ENCODE assay signal across 21 mouse cellular contexts in genomic region chr10:14009721-14010120, GRCm38 (mm10). TPM values are rescaled to one million over a fixed set of nuclear protein-coding genes. Genes with fewer than 3 reads are reported as not detected.
DNase-seq lines count a peak whose midpoint lies in the region; ATAC-seq lines count a peak whose summit lies in the region.
"Had no signal": no experiment of that assay in that cellular context is flagged by ENCODE, and none has a peak within 500 bp of the region (broad histone marks: within the 10 kb centered on the region; RNA-seq: fewer than 3 reads in every experiment).

No protein-coding gene starts in this region.

- no peak overlapping the region for H3K4me3 ChIP-seq in hindbrain, embryonic 13.5 days
- H3K4me3 ChIP-seq: embryonic facial prominence, embryonic 12.5 days; forebrain, embryonic 12.5 days; heart, embryonic 13.5 days had no signal

- no peak overlapping the region for H3K9ac ChIP-seq in hindbrain, embryonic 13.5 days
- H3K9ac ChIP-seq: embryonic facial prominence, embryonic 12.5 days; forebrain, embryonic 12.5 days; heart, embryonic 13.5 days had no signal

- DNase-seq in cerebellum, adult 8-10 months, result no peak
- DNase-seq in gastrocnemius, adult 18-20 months (ENCODE audit: low spot score), result peak; percentile 78
- DNase-seq in gastrocnemius, postnatal 4 days (ENCODE audit: low spot score in 2 of 2), result no peak
- DNase-seq in brain, adult 2 months (ENCODE audit: low read depth, low spot score), result peak; percentile 32
- DNase-seq in skeletal muscle tissue, adult 2 months (ENCODE audit: low read depth, low spot score), result peak; percentile 90
- DNase-seq: adrenal gland, adult 8-10 months; adrenal gland, postnatal 36 days; B cell, adult 2 months; heart, postnatal 36 days; kidney, adult 11 months; kidney, adult 9 months had no signal

- peak; percentile 43; the same call in 1 of the 2 replicates for ATAC-seq in cerebellum, adult (ENCODE audit: insufficient number of reproducible peaks, low FRiP score, low TSS enrichment)
- no peak for ATAC-seq in hindbrain, embryonic 13.5 days (ENCODE audit: low FRiP score)
- ATAC-seq: CD4-positive, CD25-positive, alpha-beta regulatory T cell, adult 4 months; forebrain, embryonic 16.5 days; hindbrain, embryonic 16.5 days had no signal

- H3K27me3 ChIP-seq in hindbrain, embryonic 13.5 days, result no peaks in the 10 kb centered on the region
- H3K27me3 ChIP-seq: embryonic facial prominence, embryonic 12.5 days; forebrain, embryonic 12.5 days; heart, embryonic 13.5 days had no signal

- 87% methylated on average over 2 of the region's 2 CpGs for WGBS in hindbrain, embryonic 13.5 days

- H3K27ac ChIP-seq in hindbrain, embryonic 13.5 days, result no peak overlapping the region
- H3K27ac ChIP-seq: embryonic facial prominence, embryonic 12.5 days; forebrain, embryonic 12.5 days; heart, embryonic 13.5 days; kidney, postnatal 0 days had no signal

- peaks cover 14% of the 10 kb centered on the region for H3K4me1 ChIP-seq in hindbrain, embryonic 13.5 days (replicated peaks)
- H3K4me1 ChIP-seq: embryonic facial prominence, embryonic 12.5 days had no signal

- H3K36me3 ChIP-seq in hindbrain, embryonic 13.5 days, result no peaks in the 10 kb centered on the region
- H3K36me3 ChIP-seq: embryonic facial prominence, embryonic 12.5 days; forebrain, embryonic 12.5 days; G1E; heart, embryonic 13.5 days had no signal

- no peaks in the 10 kb centered on the region for H3K9me3 ChIP-seq in hindbrain, embryonic 13.5 days
- H3K9me3 ChIP-seq: embryonic facial prominence, embryonic 12.5 days; forebrain, embryonic 12.5 days; G1E; heart, embryonic 13.5 days had no signal

- no peak overlapping the region for H3K4me2 ChIP-seq in hindbrain, embryonic 13.5 days
- H3K4me2 ChIP-seq: embryonic facial prominence, embryonic 12.5 days; forebrain, embryonic 12.5 days; heart, embryonic 13.5 days had no signal

RNA-seq across cellular contexts. Expression of gene Hivep2, which starts 43.8 kb away (rescaled TPM):
- total RNA-seq in gastrocnemius, adult 18-20 months (2021), result 10 to 100 TPM; 47.5 to 48.3 TPM
- total RNA-seq in gastrocnemius, postnatal 4 days (2021), result 10 to 100 TPM; 58.4 to 64.3 TPM
- 7.0 and 7.6 TPM in 2 replicates for polyA plus RNA-seq in hindbrain, embryonic 13.5 days (2015; fragmentation: Nextera tagmentation; extraction: Ambion mirVana)
- polyA plus RNA-seq: G1E had no signal

Comparison
In these comparisons a context has a peak if more than half of its experiments do, and no peak if none do; other contexts are left out.
1. DNase-seq: peak in gastrocnemius, adult 18-20 months (single experiment), brain, adult 2 months (single experiment) and skeletal muscle tissue, adult 2 months (single experiment); none in cerebellum, adult 8-10 months (single experiment) and gastrocnemius, postnatal 4 days (0 of 2).